Mouse (Mus musculus) small intestine, adult 10 weeks (tissue): ENCODE data around the gene Gm7697. TPM values are rescaled to one million over a fixed set of nuclear protein-coding genes. Genes with fewer than 3 reads are reported as not detected.

Experiments
- polyA plus RNA-seq: library from polyadenylated mRNA; stranded (reverse); fragments of 350-450 nt; fragmentation: Illumina TruSeq; extraction: RNeasy Lipid Tissue Mini Kit (QIAGEN cat#74804); gene quantifications from one replicate; pipeline ENCODE4 v1.2.3, GENCODE M21; 2014; ENCODE audit warnings: low replicate concordance

The Gm7697 gene
- polyA plus RNA-seq: not detected

DNA sequence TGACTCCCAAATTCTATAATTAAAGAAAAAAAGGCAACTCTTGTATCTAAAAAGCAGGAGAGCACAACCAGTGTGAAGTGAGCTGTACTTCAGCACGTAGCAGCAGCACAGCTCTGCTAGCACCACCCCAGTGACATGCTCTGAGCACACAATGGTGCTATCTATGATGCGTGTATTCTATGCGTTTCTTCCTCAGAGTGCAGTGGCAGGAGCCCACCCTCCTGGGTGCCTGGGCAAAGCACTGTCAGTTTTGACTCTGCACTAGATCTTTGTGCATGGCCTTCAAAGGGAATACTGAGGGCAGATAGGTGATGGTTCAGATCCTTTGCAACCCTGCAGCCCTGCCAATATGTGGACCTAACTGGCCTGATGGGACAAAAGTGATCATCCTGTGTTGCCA lies at the start of gene Gm7697:
Gm7697 (minus strand) TSS at position 101 of the 400 bp plus-strand sequence.

DNA sequence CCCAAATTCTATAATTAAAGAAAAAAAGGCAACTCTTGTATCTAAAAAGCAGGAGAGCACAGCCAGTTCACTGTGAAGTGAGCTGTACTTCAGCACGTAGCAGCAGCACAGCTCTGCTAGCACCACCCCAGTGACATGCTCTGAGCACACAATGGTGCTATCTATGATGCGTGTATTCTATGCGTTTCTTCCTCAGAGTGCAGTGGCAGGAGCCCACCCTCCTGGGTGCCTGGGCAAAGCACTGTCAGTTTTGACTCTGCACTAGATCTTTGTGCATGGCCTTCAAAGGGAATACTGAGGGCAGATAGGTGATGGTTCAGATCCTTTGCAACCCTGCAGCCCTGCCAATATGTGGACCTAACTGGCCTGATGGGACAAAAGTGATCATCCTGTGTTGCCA lies 69.3 kb downstream of the Gm7697 start, which contains the start of gene Gm9495:
Gm9495 (minus strand) TSS at position 101 of the 400 bp plus-strand sequence.

Other genes starting within 250 kb of the Gm7697 start
- gene Gm9495, start 69.4 kb downstream of the Gm7697 start, polyA plus RNA-seq: not detected
- gene Zfp868, start 102.6 kb upstream of the Gm7697 start, polyA plus RNA-seq: 51.5 TPM
- gene Zfp964, start 131.5 kb upstream of the Gm7697 start, polyA plus RNA-seq: 4.9 TPM
- gene Zfp869, start 187.7 kb upstream of the Gm7697 start, polyA plus RNA-seq: 53.1 TPM
- gene Zfp963, start 227.0 kb upstream of the Gm7697 start, polyA plus RNA-seq: 15.6 TPM